Mouse (Mus musculus): ENCODE data around the gene Ccl17.

DNA sequence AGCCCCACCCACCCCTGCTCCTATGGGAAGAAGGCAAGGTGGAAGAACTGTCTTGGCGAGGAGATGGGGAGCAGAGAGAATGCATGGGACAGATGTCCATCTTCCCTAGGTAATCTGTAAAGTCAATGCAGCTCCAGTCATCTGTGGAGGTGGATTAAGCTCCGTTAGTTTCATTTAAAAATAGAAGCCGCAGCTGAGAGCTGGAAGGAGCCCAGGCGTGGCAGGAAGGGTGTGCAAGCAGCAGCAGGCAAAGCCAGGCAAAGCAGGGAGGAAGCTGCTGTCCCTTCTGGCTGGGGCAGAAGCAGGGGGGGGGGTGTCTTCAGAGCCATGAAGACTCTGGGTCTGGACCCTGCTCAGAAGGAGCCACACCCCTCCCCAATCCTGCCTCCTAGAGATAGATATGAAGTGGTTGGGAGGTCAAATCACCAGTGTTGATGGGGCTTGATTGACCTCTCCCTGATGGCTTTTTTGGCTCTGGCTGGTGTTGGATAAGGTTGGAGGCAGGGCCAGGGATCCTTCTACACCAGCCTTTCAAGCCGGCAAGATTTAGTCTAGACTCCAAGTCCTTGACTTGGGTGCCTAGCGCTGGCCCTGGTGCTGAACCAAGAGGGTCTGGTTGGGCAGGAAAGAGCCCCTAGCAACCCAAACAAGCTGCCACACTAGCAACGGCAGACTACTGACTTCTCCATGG lies 9.8 kb upstream of the Ccl17 start:
- no peak for TF ChIP-seq POLR2A (IDR thresholded peaks at IDR 0.05; ENCODE audit: borderline replicate concordance, insufficient read depth, low read length)
- no peak for TF ChIP-seq CTCF (IDR thresholded peaks at IDR 0.05; ENCODE audit: borderline replicate concordance, insufficient read depth, low read depth, low read length)
